Mouse (Mus musculus): ENCODE measurements around the gene Prkcg. TPM values are rescaled to one million over a fixed set of nuclear protein-coding genes. Genes with fewer than 3 reads are reported as not detected.
A peak's percentile ranks its signal among the peaks of the same experiment; 100 is the strongest.

The Prkcg gene
- polyA plus RNA-seq, 1 experiment from 2014 or later: 0.57 TPM

DNA sequence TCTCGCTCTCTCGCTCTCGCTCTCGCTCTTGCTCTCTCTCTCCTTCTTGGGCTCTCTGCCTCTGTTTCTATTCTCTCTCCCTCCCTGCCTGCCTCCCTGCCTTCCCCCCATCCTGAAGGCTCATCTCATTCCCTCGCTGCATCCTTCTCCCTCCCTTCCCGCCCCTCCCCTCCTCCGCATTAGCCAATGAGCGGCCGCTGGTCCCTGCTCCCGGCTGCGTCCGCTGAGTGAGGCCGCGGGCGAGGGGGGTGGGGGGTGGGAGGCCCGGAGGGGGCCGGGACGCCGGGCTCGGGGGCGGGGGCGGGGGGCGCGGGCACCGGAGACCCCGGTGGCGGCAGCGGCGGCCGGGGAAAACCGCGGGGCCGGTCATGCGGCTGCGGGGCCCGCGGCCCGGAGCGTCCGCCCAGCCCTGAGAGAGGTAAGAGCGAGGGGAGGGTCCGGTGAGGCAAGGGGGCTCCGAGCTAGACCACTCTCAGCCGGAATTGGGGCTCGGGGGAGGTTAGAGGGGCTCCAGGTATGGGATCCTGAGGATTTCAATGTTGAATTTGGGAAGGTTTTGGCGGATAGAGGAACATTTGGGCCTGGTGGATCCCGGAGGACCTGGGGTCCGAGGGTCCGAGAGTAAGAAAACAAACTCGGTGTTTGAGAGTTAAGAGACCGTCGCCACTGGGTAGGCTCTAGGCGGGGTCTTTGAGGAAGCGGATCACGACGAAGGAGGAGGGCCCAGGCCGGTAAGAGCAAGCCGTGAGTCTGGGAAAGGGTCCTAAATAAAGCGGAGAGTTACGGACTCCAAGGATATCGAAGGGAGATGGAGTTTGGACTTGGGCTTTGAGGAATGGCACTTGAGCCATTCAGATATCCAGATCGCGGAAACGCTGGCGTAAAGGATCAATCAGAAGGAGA, 43.9 kb downstream of the Prkcg start, which contains the start of gene Cacng7:
Gene Cacng7 (plus strand): TSS at position 337 of the 903 bp plus-strand sequence.
- H3K27ac ChIP-seq (ENCODE audit: low read depth, low read length): peak within 1 kb of the TSS; percentile 28
- peak within 1 kb of the TSS; percentile 45 for H3K4me3 ChIP-seq (ENCODE audit: low read depth, low read length)
- no peaks in the 10 kb centered on the region for H3K36me3 ChIP-seq (ENCODE audit: control insufficient read depth, insufficient read depth)
- H3K9me3 ChIP-seq (ENCODE audit: control insufficient read depth): no peaks in the 10 kb centered on the region
- ATAC-seq: no peak
- H3K4me2 ChIP-seq (replicated peaks; ENCODE audit: low read depth): peak within 1 kb of the TSS; percentile 59
- H3K9ac ChIP-seq (ENCODE audit: low read depth, low read length): peak within 1 kb of the TSS; percentile 45; the same call in 1 of the 2 replicates
- 0 out of 2 replicates have a peak, but pooled peaks cover 4% of the 10 kb centered on the region for H3K4me1 ChIP-seq (replicated peaks; ENCODE audit: control insufficient read depth, insufficient read depth, low read length)
- peaks cover 39% of the 10 kb centered on the region for H3K27me3 ChIP-seq (replicated peaks; ENCODE audit: control insufficient read depth, insufficient read depth, low read length)
- 2% methylated on average over 65 of the region's 65 CpGs for WGBS
- no peak for TF ChIP-seq CTCF (IDR thresholded peaks at IDR 0.05; ENCODE audit: low read depth)

DNA sequence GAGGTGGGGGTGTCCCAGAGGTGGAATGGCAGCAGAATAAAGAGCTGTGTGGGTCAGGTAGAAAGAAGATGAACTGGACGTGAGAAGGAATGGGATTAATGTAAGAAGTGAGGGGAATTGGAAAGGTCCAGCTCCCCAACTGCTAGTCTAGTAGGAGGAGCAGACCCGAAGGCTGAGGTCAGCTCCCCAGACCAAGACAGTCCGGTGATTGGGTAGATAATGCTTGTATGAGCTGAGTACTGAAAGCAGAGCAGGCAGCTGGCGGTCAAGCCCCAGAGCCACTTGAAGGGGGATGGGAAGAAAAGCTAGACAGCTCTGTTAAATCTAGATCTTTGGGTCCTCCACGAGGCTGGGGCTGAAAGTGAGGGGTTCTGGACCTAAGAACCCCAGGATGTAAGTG, 44.6 kb downstream of the Prkcg start:
- 20% methylated on average over 5 of the region's 5 CpGs for WGBS
- no peak overlapping the region for H3K27ac ChIP-seq (ENCODE audit: low read depth, low read length)

DNA sequence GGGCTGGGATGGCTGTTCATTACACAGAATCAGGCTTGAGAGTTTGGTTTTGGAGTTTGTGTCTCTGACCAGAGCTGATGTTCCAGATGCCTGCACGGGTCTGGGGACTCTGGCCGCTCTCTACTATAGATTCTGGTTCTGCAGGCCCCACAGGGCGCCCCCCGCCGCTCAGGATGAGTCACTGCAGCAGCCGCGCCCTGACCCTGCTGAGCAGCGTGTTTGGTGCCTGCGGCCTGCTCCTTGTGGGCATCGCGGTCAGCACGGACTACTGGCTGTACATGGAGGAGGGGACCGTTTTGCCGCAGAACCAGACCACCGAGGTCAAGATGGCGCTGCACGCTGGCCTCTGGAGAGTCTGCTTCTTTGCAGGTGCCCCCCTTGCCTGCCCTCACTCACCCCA, 47.4 kb downstream of the Prkcg start:
- ATAC-seq: no peak

More for the DNA sequence above, 44.6 kb downstream of the Prkcg start:
- H3K27me3 ChIP-seq (replicated peaks; ENCODE audit: control insufficient read depth, insufficient read depth, low read length): peaks cover 39% of the 10 kb centered on the region
- 0 out of 2 replicates have a peak, but pooled peaks cover 4% of the 10 kb centered on the region for H3K4me1 ChIP-seq (replicated peaks; ENCODE audit: control insufficient read depth, insufficient read depth, low read length)
- peak overlapping the region; percentile 59 for H3K4me2 ChIP-seq (replicated peaks; ENCODE audit: low read depth)
- H3K9ac ChIP-seq (ENCODE audit: low read depth, low read length): no peak overlapping the region
- H3K4me3 ChIP-seq (ENCODE audit: low read depth, low read length): peak overlapping the region; percentile 45
- no peak for TF ChIP-seq CTCF (IDR thresholded peaks at IDR 0.05; ENCODE audit: low read depth)
- H3K9me3 ChIP-seq (ENCODE audit: control insufficient read depth): no peaks in the 10 kb centered on the region
- H3K36me3 ChIP-seq (ENCODE audit: control insufficient read depth, insufficient read depth): no peaks in the 10 kb centered on the region
- ATAC-seq: no peak

DNA sequence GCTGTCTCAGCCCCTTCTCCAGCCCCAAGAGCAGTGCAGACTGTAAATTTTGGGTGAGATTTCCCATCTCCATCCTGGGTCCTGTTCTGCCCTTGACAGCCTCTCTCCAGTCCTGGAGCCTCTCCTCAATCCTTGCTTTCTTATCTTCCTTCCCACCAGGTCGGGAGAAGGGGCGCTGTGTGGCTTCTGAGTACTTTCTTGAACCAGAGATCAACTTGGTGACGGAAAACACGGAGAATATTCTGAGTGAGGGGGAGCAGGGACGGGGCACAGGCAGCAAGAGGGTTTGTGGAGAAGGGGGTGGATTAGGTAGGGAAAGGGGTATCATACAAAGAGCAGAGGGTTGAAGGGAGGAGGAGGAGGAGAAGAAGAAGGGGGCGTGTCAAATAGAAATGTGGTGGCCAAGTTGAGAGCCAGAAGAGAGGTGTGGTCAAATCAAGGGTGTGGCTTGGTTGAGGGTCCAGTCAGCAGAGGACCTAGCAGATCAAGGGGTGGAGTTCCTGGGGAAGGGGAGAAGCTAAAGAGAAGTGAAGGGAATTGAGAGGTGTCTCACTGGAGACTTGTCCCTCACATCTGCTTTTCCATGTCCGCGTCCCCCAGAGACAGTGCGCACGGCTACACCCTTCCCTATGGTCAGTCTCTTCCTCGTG, 49.4 kb downstream of the Prkcg start:
- WGBS: 69% methylated on average over 11 of the region's 11 CpGs
- no peak overlapping the region for H3K4me2 ChIP-seq (replicated peaks; ENCODE audit: low read depth)
- H3K27ac ChIP-seq (ENCODE audit: low read depth, low read length): no peak overlapping the region
- no peaks in the 10 kb centered on the region for H3K9me3 ChIP-seq (ENCODE audit: control insufficient read depth)
- no peak for TF ChIP-seq CTCF (IDR thresholded peaks at IDR 0.05; ENCODE audit: low read depth)
- no peaks in the 10 kb centered on the region for H3K36me3 ChIP-seq (ENCODE audit: control insufficient read depth, insufficient read depth)
- H3K4me1 ChIP-seq (replicated peaks; ENCODE audit: control insufficient read depth, insufficient read depth, low read length): no peaks in the 10 kb centered on the region
- no peak for ATAC-seq
- H3K9ac ChIP-seq (ENCODE audit: low read depth, low read length): no peak overlapping the region
- peaks cover 11% of the 10 kb centered on the region for H3K27me3 ChIP-seq (replicated peaks; ENCODE audit: control insufficient read depth, insufficient read depth, low read length)
- no peak overlapping the region for H3K4me3 ChIP-seq (ENCODE audit: low read depth, low read length)

More for the DNA sequence above, 47.4 kb downstream of the Prkcg start:
- no peak for TF ChIP-seq CTCF (IDR thresholded peaks at IDR 0.05; ENCODE audit: low read depth)
- no peak overlapping the region for H3K27ac ChIP-seq (ENCODE audit: low read depth, low read length)
- H3K4me1 ChIP-seq (replicated peaks; ENCODE audit: control insufficient read depth, insufficient read depth, low read length): no peaks in the 10 kb centered on the region
- H3K27me3 ChIP-seq (replicated peaks; ENCODE audit: control insufficient read depth, insufficient read depth, low read length): peaks cover 26% of the 10 kb centered on the region
- no peaks in the 10 kb centered on the region for H3K36me3 ChIP-seq (ENCODE audit: control insufficient read depth, insufficient read depth)
- WGBS: 63% methylated on average over 17 of the region's 17 CpGs
- no peak overlapping the region for H3K4me3 ChIP-seq (ENCODE audit: low read depth, low read length)
- no peak overlapping the region for H3K4me2 ChIP-seq (replicated peaks; ENCODE audit: low read depth)
- no peaks in the 10 kb centered on the region for H3K9me3 ChIP-seq (ENCODE audit: control insufficient read depth)
- H3K9ac ChIP-seq (ENCODE audit: low read depth, low read length): no peak overlapping the region

DNA sequence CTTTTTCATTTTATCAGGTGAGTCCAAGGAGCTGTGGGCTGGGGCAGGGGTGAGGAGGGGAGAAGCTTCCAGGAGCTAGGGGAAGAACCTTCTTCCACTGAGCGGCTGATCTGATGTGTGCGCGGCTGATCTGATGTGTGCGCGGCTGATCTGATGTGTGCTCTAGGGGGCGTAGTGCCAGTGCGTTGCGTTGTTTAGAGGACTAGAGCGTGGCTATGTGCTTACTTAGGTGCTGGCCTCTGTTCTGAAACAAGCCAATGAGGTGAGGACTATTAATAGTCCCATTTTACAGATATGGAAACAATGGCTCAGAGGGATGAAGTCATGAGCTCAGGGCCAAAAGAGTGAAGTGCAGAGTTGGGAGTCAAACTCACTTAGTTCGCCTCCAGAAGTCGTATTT, 50.0 kb downstream of the Prkcg start:
- Histone ChIP-seq H3K36me3 (ENCODE audit: control insufficient read depth, insufficient read depth) (no peaks in the 10 kb centered on the region), H3K9me3 (ENCODE audit: control insufficient read depth) (no peaks in the 10 kb centered on the region), H3K9ac (ENCODE audit: low read depth, low read length) (no peak overlapping the region), H3K4me1 (replicated peaks; ENCODE audit: control insufficient read depth, insufficient read depth, low read length) (no peaks in the 10 kb centered on the region), H3K27me3 (replicated peaks; ENCODE audit: control insufficient read depth, insufficient read depth, low read length) (peaks cover 6% of the 10 kb centered on the region; the same call in 1 of the 2 replicates), H3K4me2 (replicated peaks; ENCODE audit: low read depth) (no peak overlapping the region), H3K4me3 (ENCODE audit: low read depth, low read length) (no peak overlapping the region), H3K27ac (ENCODE audit: low read depth, low read length) (no peak overlapping the region)
- no peak for ATAC-seq
- TF ChIP-seq CTCF (IDR thresholded peaks at IDR 0.05; ENCODE audit: low read depth): no peak
- 82% methylated on average over 11 of the region's 11 CpGs for WGBS

DNA sequence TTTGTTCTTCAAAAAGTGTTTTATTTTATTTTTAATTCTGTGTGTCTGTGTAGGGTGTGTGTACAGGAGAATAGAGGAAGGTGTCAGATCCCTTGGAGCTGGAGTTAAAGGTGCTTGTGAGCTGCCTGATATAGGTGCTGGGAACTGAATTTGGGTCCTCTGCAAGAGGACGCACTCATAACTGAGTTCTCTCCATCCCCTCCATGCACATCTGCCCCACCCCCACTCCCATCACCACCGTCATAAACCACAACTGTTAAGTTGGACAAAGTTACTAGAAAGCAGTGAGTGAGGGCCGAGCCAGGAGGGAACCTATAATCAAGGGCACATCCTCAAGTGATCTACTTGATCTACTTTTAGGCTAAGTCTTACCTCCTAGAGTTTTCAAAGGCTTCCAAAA, 54.9 kb downstream of the Prkcg start:
- no peak for TF ChIP-seq CTCF (IDR thresholded peaks at IDR 0.05; ENCODE audit: low read depth)
- no peak overlapping the region for H3K27ac ChIP-seq (ENCODE audit: low read depth, low read length)
- no peaks in the 10 kb centered on the region for H3K27me3 ChIP-seq (replicated peaks; ENCODE audit: control insufficient read depth, insufficient read depth, low read length)
- no peaks in the 10 kb centered on the region for H3K9me3 ChIP-seq (ENCODE audit: control insufficient read depth)
- no peak overlapping the region for H3K9ac ChIP-seq (ENCODE audit: low read depth, low read length)
- H3K4me2 ChIP-seq (replicated peaks; ENCODE audit: low read depth): no peak overlapping the region
- H3K4me1 ChIP-seq (replicated peaks; ENCODE audit: control insufficient read depth, insufficient read depth, low read length): no peaks in the 10 kb centered on the region
- 85% methylated on average over 3 of the region's 3 CpGs for WGBS
- no peak overlapping the region for H3K4me3 ChIP-seq (ENCODE audit: low read depth, low read length)
- no peaks in the 10 kb centered on the region for H3K36me3 ChIP-seq (ENCODE audit: control insufficient read depth, insufficient read depth)
- ATAC-seq: no peak

Data from intestine, postnatal 0 days (tissue).